Mouse (Mus musculus): Measurements from ENCODE around the gene Man2b1. TPM values are rescaled to one million over a fixed set of nuclear protein-coding genes. Genes with fewer than 3 reads are reported as not detected.

The Man2b1 gene
- polyA plus RNA-seq, 1 experiment from 2014 or later: 16.9 TPM

GRCm38 (mm10) chr8:85037681-85038531, 45.2 kb upstream of the Man2b1 start:
- H3K4me1 ChIP-seq (replicated peaks; ENCODE audit: control insufficient read depth, insufficient read depth, low read length): peaks cover 6% of the 10 kb centered on the region; the same call in 1 of the 2 replicates
- no peaks in the 10 kb centered on the region for H3K36me3 ChIP-seq (ENCODE audit: control insufficient read depth, insufficient read depth, low read length)
- no peaks in the 10 kb centered on the region for H3K9me3 ChIP-seq (ENCODE audit: control insufficient read depth, low read length)
- peak overlapping the region; percentile 79 for H3K4me3 ChIP-seq (ENCODE audit: low read depth, low read length)
- WGBS: under 1% methylated on average over 57 of the region's 57 CpGs
- DNase-seq (ENCODE audit: low spot score): peak; percentile 56
- H3K9ac ChIP-seq (ENCODE audit: low read depth, low read length): peak overlapping the region; percentile 89
- ATAC-seq (ENCODE audit: low FRiP score): peak; percentile 15
- no peaks in the 10 kb centered on the region for H3K27me3 ChIP-seq (ENCODE audit: control insufficient read depth, insufficient read depth, low read length)
- peak overlapping the region; percentile 88 for H3K27ac ChIP-seq (ENCODE audit: low read depth, low read length)
- H3K4me2 ChIP-seq (replicated peaks; ENCODE audit: low read depth, low read length): peak overlapping the region; percentile 92

- DNase-seq (ENCODE audit: low spot score): no peak
- Histone ChIP-seq H3K4me2 (replicated peaks; ENCODE audit: low read depth, low read length) (no peak overlapping the region), H3K27me3 (ENCODE audit: control insufficient read depth, insufficient read depth, low read length) (no peaks in the 10 kb centered on the region), H3K27ac (ENCODE audit: low read depth, low read length) (no peak overlapping the region), H3K9me3 (ENCODE audit: control insufficient read depth, low read length) (no peaks in the 10 kb centered on the region), H3K4me1 (replicated peaks; ENCODE audit: control insufficient read depth, insufficient read depth, low read length) (no peaks in the 10 kb centered on the region; the same call in 1 of the 2 replicates), H3K4me3 (ENCODE audit: low read depth, low read length) (no peak overlapping the region), H3K36me3 (ENCODE audit: control insufficient read depth, insufficient read depth, low read length) (peaks cover 19% of the 10 kb centered on the region), H3K9ac (ENCODE audit: low read depth, low read length) (no peak overlapping the region)
- 91% methylated on average over 6 of the region's 6 CpGs for WGBS
- ATAC-seq (ENCODE audit: low FRiP score): no peak
These were observed 39.5 kb upstream of the Man2b1 start for GRCm38 (mm10) chr8:85043619-85044018.

GRCm38 (mm10) chr8:85057367-85057766, 25.7 kb upstream of the Man2b1 start:
- H3K4me2 ChIP-seq (replicated peaks; ENCODE audit: low read depth, low read length): no peak overlapping the region
- H3K9ac ChIP-seq (ENCODE audit: low read depth, low read length): no peak overlapping the region
- H3K36me3 ChIP-seq (ENCODE audit: control insufficient read depth, insufficient read depth, low read length): peaks cover 22% of the 10 kb centered on the region
- H3K4me3 ChIP-seq (ENCODE audit: low read depth, low read length): no peak overlapping the region
- DNase-seq (ENCODE audit: low spot score) (no peak), ATAC-seq (ENCODE audit: low FRiP score) (no peak)
- H3K27me3 ChIP-seq (ENCODE audit: control insufficient read depth, insufficient read depth, low read length): no peaks in the 10 kb centered on the region
- H3K4me1 ChIP-seq (replicated peaks; ENCODE audit: control insufficient read depth, insufficient read depth, low read length): peaks cover 3% of the 10 kb centered on the region; the same call in 1 of the 2 replicates
- WGBS: 85% methylated on average over 7 of the region's 7 CpGs
- no peaks in the 10 kb centered on the region for H3K9me3 ChIP-seq (ENCODE audit: control insufficient read depth, low read length)
- H3K27ac ChIP-seq (ENCODE audit: low read depth, low read length): no peak overlapping the region

- Histone ChIP-seq H3K9me3 (ENCODE audit: control insufficient read depth, low read length) (no peaks in the 10 kb centered on the region), H3K4me3 (ENCODE audit: low read depth, low read length) (peak within 1 kb of the TSS; percentile 88), H3K9ac (ENCODE audit: low read depth, low read length) (peak within 1 kb of the TSS; percentile 80), H3K4me1 (replicated peaks; ENCODE audit: control insufficient read depth, insufficient read depth, low read length) (peaks cover 3% of the 10 kb centered on the region; the same call in 1 of the 2 replicates), H3K27me3 (ENCODE audit: control insufficient read depth, insufficient read depth, low read length) (no peaks in the 10 kb centered on the region), H3K27ac (ENCODE audit: low read depth, low read length) (peak within 1 kb of the TSS; percentile 30; the same call in 1 of the 2 replicates), H3K36me3 (ENCODE audit: control insufficient read depth, insufficient read depth, low read length) (peaks cover 6% of the 10 kb centered on the region; the same call in 1 of the 2 replicates), H3K4me2 (replicated peaks; ENCODE audit: low read depth, low read length) (peak within 1 kb of the TSS; percentile 92)
- WGBS: under 1% methylated on average over 52 of the region's 53 CpGs
- DNase-seq (ENCODE audit: low spot score) (peak; percentile 96), ATAC-seq (ENCODE audit: low FRiP score) (peak; percentile 91)
These were observed 23.0 kb upstream of the Man2b1 start, which contains the start of gene Fbxw9 for GRCm38 (mm10) chr8:85059879-85060616. TSS of gene Fbxw9 (plus strand) at chr8:85060055.

- H3K4me3 ChIP-seq (ENCODE audit: low read depth, low read length): no peak overlapping the region
- no peaks in the 10 kb centered on the region for H3K27me3 ChIP-seq (ENCODE audit: control insufficient read depth, insufficient read depth, low read length)
- WGBS: 93% methylated on average over 4 of the region's 4 CpGs
- H3K27ac ChIP-seq (ENCODE audit: low read depth, low read length): no peak overlapping the region
- H3K9ac ChIP-seq (ENCODE audit: low read depth, low read length): no peak overlapping the region
- ATAC-seq (ENCODE audit: low FRiP score) (no peak), DNase-seq (ENCODE audit: low spot score) (no peak)
- peaks cover 3% of the 10 kb centered on the region; the same call in 1 of the 2 replicates for H3K4me1 ChIP-seq (replicated peaks; ENCODE audit: control insufficient read depth, insufficient read depth, low read length)
- no peaks in the 10 kb centered on the region for H3K9me3 ChIP-seq (ENCODE audit: control insufficient read depth, low read length)
- H3K4me2 ChIP-seq (replicated peaks; ENCODE audit: low read depth, low read length): no peak overlapping the region
- no peaks in the 10 kb centered on the region; the same call in 1 of the 2 replicates for H3K36me3 ChIP-seq (ENCODE audit: control insufficient read depth, insufficient read depth, low read length)
These were observed 20.5 kb upstream of the Man2b1 start for GRCm38 (mm10) chr8:85062603-85063002.

GRCm38 (mm10) chr8:85065213-85065612, 17.9 kb upstream of the Man2b1 start:
- ATAC-seq (ENCODE audit: low FRiP score) (no peak), DNase-seq (ENCODE audit: low spot score) (no peak)
- Histone ChIP-seq H3K4me2 (replicated peaks; ENCODE audit: low read depth, low read length) (no peak overlapping the region), H3K27ac (ENCODE audit: low read depth, low read length) (no peak overlapping the region), H3K36me3 (ENCODE audit: control insufficient read depth, insufficient read depth, low read length) (no peaks in the 10 kb centered on the region; the same call in 1 of the 2 replicates), H3K9me3 (ENCODE audit: control insufficient read depth, low read length) (no peaks in the 10 kb centered on the region), H3K27me3 (ENCODE audit: control insufficient read depth, insufficient read depth, low read length) (no peaks in the 10 kb centered on the region), H3K4me1 (replicated peaks; ENCODE audit: control insufficient read depth, insufficient read depth, low read length) (peaks cover 3% of the 10 kb centered on the region; the same call in 1 of the 2 replicates), H3K4me3 (ENCODE audit: low read depth, low read length) (no peak overlapping the region), H3K9ac (ENCODE audit: low read depth, low read length) (no peak overlapping the region)
- WGBS: 46% methylated on average over 2 of the region's 2 CpGs

GRCm38 (mm10) chr8:85067155-85067554, 15.9 kb upstream of the Man2b1 start:
- Histone ChIP-seq H3K4me3 (ENCODE audit: low read depth, low read length) (no peak overlapping the region), H3K9ac (ENCODE audit: low read depth, low read length) (no peak overlapping the region), H3K27me3 (ENCODE audit: control insufficient read depth, insufficient read depth, low read length) (no peaks in the 10 kb centered on the region), H3K9me3 (ENCODE audit: control insufficient read depth, low read length) (no peaks in the 10 kb centered on the region), H3K4me2 (replicated peaks; ENCODE audit: low read depth, low read length) (no peak overlapping the region), H3K36me3 (ENCODE audit: control insufficient read depth, insufficient read depth, low read length) (no peaks in the 10 kb centered on the region; the same call in 1 of the 2 replicates), H3K27ac (ENCODE audit: low read depth, low read length) (no peak overlapping the region), H3K4me1 (replicated peaks; ENCODE audit: control insufficient read depth, insufficient read depth, low read length) (no peaks in the 10 kb centered on the region)
- 90% methylated on average over 2 of the region's 2 CpGs for WGBS
- DNase-seq (ENCODE audit: low spot score): no peak
- ATAC-seq (ENCODE audit: low FRiP score): no peak

GRCm38 (mm10) chr8:85067982-85068381, 15.1 kb upstream of the Man2b1 start, which contains the start of gene Gm5741:
TSS of gene Gm5741 (minus strand) at chr8:85067982.
- Histone ChIP-seq H3K9me3 (ENCODE audit: control insufficient read depth, low read length) (no peaks in the 10 kb centered on the region), H3K4me3 (ENCODE audit: low read depth, low read length) (no peak within 1 kb of the TSS), H3K27ac (ENCODE audit: low read depth, low read length) (no peak within 1 kb of the TSS), H3K27me3 (ENCODE audit: control insufficient read depth, insufficient read depth, low read length) (no peaks in the 10 kb centered on the region), H3K4me1 (replicated peaks; ENCODE audit: control insufficient read depth, insufficient read depth, low read length) (no peaks in the 10 kb centered on the region), H3K9ac (ENCODE audit: low read depth, low read length) (no peak within 1 kb of the TSS), H3K4me2 (replicated peaks; ENCODE audit: low read depth, low read length) (no peak within 1 kb of the TSS), H3K36me3 (ENCODE audit: control insufficient read depth, insufficient read depth, low read length) (no peaks in the 10 kb centered on the region; the same call in 1 of the 2 replicates)
- DNase-seq (ENCODE audit: low spot score) (no peak), ATAC-seq (ENCODE audit: low FRiP score) (no peak)
